ENCODE assay signal across 9 mouse cellular contexts in the genomic region with DNA sequence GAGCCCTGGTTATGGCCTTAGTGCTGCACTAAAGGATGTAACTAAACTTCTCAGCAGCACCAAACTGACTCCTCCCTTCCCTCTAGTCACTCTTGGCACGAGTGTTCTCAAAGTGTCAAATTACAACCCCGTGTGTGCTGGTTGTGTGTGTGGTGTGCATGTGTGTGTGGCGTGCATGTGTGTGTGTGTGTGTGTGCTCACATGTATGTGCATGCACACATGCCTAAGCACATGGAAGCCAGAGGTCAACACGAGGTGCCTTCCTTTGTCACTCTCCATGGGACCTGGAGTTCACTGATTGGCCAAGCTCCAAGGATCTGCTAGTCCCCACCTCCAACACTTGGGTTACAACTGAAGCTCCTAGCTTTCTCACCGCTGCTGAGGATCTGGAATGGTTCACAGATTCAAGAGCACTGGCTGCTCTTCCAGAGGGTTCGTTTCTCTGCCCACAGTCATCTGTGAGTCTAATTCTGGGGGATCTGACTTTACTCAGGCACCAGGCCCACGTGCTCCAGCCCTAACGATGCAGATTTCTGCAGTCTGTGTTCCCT.
DNase-seq lines count a peak whose midpoint lies in the region; ATAC-seq lines count a peak whose summit lies in the region.
"Had no signal": no experiment of that assay in that cellular context is flagged by ENCODE, and none has a peak within 500 bp of the region (broad histone marks: within the 10 kb centered on the region; RNA-seq: fewer than 3 reads in every experiment).

No protein-coding gene starts in this region.

- H3K27me3 ChIP-seq in hindbrain, embryonic 11.5 days (ENCODE audit: control insufficient read depth, insufficient read depth, low read length): no peaks in the 10 kb centered on the region
- H3K27me3 ChIP-seq in hindbrain, embryonic 12.5 days: 0 out of 2 replicates have a peak, but pooled peaks cover 4% of the 10 kb centered on the region
- no peaks in the 10 kb centered on the region for H3K27me3 ChIP-seq in embryonic facial prominence, embryonic 15.5 days

- peaks cover 7% of the 10 kb centered on the region; the same call in 1 of the 2 replicates for H3K4me1 ChIP-seq in hindbrain, embryonic 11.5 days (replicated peaks; ENCODE audit: control insufficient read depth, insufficient read depth, low read length)
- peaks cover 45% of the 10 kb centered on the region for H3K4me1 ChIP-seq in hindbrain, embryonic 12.5 days
- peaks cover 25% of the 10 kb centered on the region for H3K4me1 ChIP-seq in embryonic facial prominence, embryonic 15.5 days

- H3K9me3 ChIP-seq in hindbrain, embryonic 11.5 days (ENCODE audit: control insufficient read depth, low read length): no peaks in the 10 kb centered on the region
- peaks cover 8% of the 10 kb centered on the region; the same call in 1 of the 2 replicates for H3K9me3 ChIP-seq in hindbrain, embryonic 12.5 days (replicated peaks)
- no peaks in the 10 kb centered on the region for H3K9me3 ChIP-seq in embryonic facial prominence, embryonic 15.5 days (replicated peaks)

- H3K27ac ChIP-seq in hindbrain, embryonic 11.5 days (ENCODE audit: low read depth, low read length): no peak overlapping the region
- H3K27ac ChIP-seq in hindbrain, embryonic 12.5 days: no peak overlapping the region
- peak overlapping the region; percentile 59 for H3K27ac ChIP-seq in embryonic facial prominence, embryonic 15.5 days (replicated peaks)

- WGBS in hindbrain, embryonic 11.5 days: 32% methylated on average over 8 of the region's 8 CpGs
- 30% methylated on average over 8 of the region's 8 CpGs for WGBS in hindbrain, embryonic 12.5 days
- WGBS in embryonic facial prominence, embryonic 15.5 days: 10% methylated on average over 8 of the region's 8 CpGs

- DNase-seq in hindbrain, embryonic 11.5 days (ENCODE audit: low spot score): peak; percentile 36
- DNase-seq in ZHBTc4 (ENCODE audit: low read depth, low spot score): peak; percentile 57
- peak; percentile 47 to 49 for DNase-seq in layer of hippocampus, adult 8-10 months (ENCODE audit: low spot score in 2 of 2)
- no peak for DNase-seq in retina, postnatal 1 day
- DNase-seq in thymus, postnatal 10 days (ENCODE audit: low spot score in 2 of 2): no peak
- DNase-seq in spleen, postnatal 10 days (ENCODE audit: low spot score in 2 of 2): no peak

- no peak overlapping the region for H3K4me3 ChIP-seq in hindbrain, embryonic 11.5 days (ENCODE audit: low read depth, low read length)
- no peak overlapping the region for H3K4me3 ChIP-seq in hindbrain, embryonic 12.5 days
- H3K4me3 ChIP-seq in embryonic facial prominence, embryonic 15.5 days (replicated peaks): no peak overlapping the region
- H3K4me3 ChIP-seq: myocyte had no signal

- H3K36me3 ChIP-seq in hindbrain, embryonic 11.5 days (ENCODE audit: control insufficient read depth, insufficient read depth, low read length): no peaks in the 10 kb centered on the region
- 0 out of 2 replicates have a peak, but pooled peaks cover 8% of the 10 kb centered on the region for H3K36me3 ChIP-seq in hindbrain, embryonic 12.5 days
- H3K36me3 ChIP-seq in embryonic facial prominence, embryonic 15.5 days: 0 out of 2 replicates have a peak, but pooled peaks cover 6% of the 10 kb centered on the region

- H3K9ac ChIP-seq in hindbrain, embryonic 11.5 days (ENCODE audit: low read depth, low read length): no peak overlapping the region
- no peak overlapping the region for H3K9ac ChIP-seq in hindbrain, embryonic 12.5 days
- H3K9ac ChIP-seq in embryonic facial prominence, embryonic 15.5 days: no peak overlapping the region

- no peak for ATAC-seq in hindbrain, embryonic 11.5 days (ENCODE audit: low FRiP score)
- ATAC-seq in hindbrain, embryonic 12.5 days (ENCODE audit: low FRiP score): no peak
- peak; percentile 36 for ATAC-seq in embryonic facial prominence, embryonic 15.5 days (ENCODE audit: insufficient number of reproducible peaks, low FRiP score, low TSS enrichment, low read depth)

- no peak overlapping the region for H3K4me2 ChIP-seq in hindbrain, embryonic 11.5 days (replicated peaks; ENCODE audit: low read depth, low read length)
- no peak overlapping the region for H3K4me2 ChIP-seq in hindbrain, embryonic 12.5 days (replicated peaks)
- H3K4me2 ChIP-seq in embryonic facial prominence, embryonic 15.5 days (replicated peaks): no peak overlapping the region; the same call in 1 of the 2 replicates

Comparison
In these comparisons a context has a peak if more than half of its experiments do, and no peak if none do; other contexts are left out.
1. DNase-seq: peak in hindbrain, embryonic 11.5 days (single experiment), ZHBTc4 (single experiment) and layer of hippocampus, adult 8-10 months (2 of 2); none in retina, postnatal 1 day (single experiment), thymus, postnatal 10 days (0 of 2) and spleen, postnatal 10 days (0 of 2).